Mouse (Mus musculus) left cerebral cortex, adult 2 months (tissue): ENCODE data around the gene Ccl17. TPM values are rescaled to one million over a fixed set of nuclear protein-coding genes. Genes with fewer than 3 reads are reported as not detected.

Experiments used
- DNase-seq, 2 experiments: peaks; one replicate each; pipeline ENCODE4 v3.0.0; 2021 to 2022; ENCODE audit warnings: low spot score in 2 of 2, mixed read lengths in 1 of 2; ENCODE audit errors: extremely low spot score in 1 of 2
- H3K27ac ChIP-seq: fragments of 200-600 bp; 2 replicates; pipeline ENCODE4 v1.8.1; 2022
- H3K4me3 ChIP-seq: fragments of 200-600 bp; 2 replicates; pipeline ENCODE4 v1.8.1; 2022
- CTCF ChIP-seq: fragments of 200-600 bp; IDR thresholded peaks from 2 replicates; pipeline ENCODE4 v1.8.1; 2022; ENCODE audit warnings: antibody characterized with exemption, mild to moderate bottlenecking, moderate library complexity
- intact Hi-C: fragments of 180-260 bp; cut with DNase I; formaldehyde crosslinking; loops from one replicate; pipeline ENCODE4 v1.15.1; 2025
- total RNA-seq, 2 experiments: library from RNA; stranded (reverse); gene quantifications; 2 replicates each; pipeline ENCODE4 v1.2.3; 2021

Ccl17 gene
- total RNA-seq, 2 experiments from 2014 or later, result 4.6 to 7.9 TPM

DNA sequence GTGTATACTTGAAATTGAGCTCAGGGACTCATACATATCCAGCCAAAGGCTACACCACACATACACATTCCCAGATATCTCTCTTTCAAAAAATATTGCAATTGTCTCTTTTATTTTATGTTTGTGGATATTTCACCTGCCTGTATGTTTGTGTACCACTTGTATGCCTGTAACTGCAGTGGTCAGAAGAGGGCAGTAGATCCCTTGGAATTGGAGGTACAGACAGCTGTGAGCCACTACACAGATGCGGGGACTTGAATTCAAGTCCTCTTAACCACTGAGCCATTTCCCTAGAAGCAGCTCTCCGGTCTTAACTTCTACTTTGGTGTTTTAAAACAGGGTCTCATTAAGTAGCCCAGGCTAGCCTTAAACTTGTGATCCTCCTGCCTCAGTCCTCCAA is 15.5 kb upstream of the Ccl17 start:
- Histone ChIP-seq H3K27ac (no peak overlapping the region), H3K4me3 (no peak overlapping the region)
- peak; percentile 11 for TF ChIP-seq CTCF
- no peak for DNase-seq
- intact Hi-C loops, result no loop called here

DNA sequence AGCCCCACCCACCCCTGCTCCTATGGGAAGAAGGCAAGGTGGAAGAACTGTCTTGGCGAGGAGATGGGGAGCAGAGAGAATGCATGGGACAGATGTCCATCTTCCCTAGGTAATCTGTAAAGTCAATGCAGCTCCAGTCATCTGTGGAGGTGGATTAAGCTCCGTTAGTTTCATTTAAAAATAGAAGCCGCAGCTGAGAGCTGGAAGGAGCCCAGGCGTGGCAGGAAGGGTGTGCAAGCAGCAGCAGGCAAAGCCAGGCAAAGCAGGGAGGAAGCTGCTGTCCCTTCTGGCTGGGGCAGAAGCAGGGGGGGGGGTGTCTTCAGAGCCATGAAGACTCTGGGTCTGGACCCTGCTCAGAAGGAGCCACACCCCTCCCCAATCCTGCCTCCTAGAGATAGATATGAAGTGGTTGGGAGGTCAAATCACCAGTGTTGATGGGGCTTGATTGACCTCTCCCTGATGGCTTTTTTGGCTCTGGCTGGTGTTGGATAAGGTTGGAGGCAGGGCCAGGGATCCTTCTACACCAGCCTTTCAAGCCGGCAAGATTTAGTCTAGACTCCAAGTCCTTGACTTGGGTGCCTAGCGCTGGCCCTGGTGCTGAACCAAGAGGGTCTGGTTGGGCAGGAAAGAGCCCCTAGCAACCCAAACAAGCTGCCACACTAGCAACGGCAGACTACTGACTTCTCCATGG is 9.8 kb upstream of the Ccl17 start:
- DNase-seq, result peak; percentile 47 to 67

DNA sequence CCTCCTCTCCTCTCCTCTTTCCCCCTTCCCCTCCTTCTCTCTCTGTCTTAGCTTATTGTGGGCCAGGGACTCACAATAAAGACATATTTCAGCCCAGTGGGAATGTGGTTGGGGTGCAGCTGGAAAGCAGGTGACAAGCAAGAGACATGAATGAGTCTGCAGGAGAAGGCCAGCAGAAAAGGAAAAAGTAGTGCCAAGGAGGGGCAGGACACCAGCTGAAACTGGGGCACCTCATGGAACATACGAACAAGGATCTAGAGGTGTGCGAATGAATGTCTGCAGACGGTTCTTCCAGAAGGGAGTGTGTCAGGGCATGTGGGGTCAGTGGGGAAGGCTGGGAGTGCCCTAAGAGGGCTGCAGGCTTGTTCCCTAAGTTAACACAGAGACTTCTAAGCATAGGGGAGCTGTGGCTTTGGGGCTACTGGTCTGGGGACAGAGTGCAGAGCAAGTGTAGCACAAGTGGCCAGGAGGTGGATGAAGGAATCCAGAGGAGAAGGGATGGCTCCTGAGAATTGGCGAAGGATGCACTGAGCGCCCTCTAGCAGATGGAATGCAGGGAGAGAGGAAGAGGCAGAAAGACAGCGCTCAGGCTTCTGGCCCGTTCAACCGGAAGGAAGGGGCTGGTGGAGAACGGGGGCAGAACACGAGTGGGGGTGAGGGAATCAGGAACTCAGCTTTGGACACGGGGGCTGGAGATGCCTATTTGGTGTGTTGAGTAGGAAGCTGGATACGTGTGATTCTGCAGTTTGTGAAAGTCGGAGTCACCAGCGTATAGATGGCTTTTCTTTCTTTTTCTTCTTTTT is 8.8 kb upstream of the Ccl17 start:
- peak overlapping the region; percentile 81 for H3K27ac ChIP-seq
- TF ChIP-seq CTCF, result peak; percentile 42
- intact Hi-C loops, result no loop called here
- H3K4me3 ChIP-seq, result no peak overlapping the region
- DNase-seq, result peak; percentile 59 to 71

More for the DNA sequence above, 9.8 kb upstream of the Ccl17 start:
- H3K4me3 ChIP-seq, result no peak overlapping the region
- H3K27ac ChIP-seq, result peak overlapping the region; percentile 87
- no peak for TF ChIP-seq CTCF
- intact Hi-C loops, result no loop called here

DNA sequence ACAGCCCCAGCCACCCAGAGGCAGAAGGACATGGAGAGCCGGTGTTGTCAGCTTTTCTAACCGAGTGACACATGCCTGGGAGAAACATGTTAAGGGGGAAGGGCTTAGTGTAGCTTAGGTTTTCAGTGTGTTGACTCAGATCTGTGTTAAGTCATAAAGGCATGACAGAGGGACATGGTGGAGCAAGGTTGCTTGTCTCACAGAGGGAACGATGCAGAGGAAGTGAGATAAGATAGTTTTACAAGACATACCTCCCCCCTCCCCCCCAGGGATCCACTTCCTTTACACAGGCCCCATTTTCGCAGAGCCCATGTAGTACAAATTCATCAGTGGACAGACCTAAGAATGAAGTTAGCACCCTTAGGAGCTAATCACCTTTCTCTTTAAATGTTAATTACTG is 7.9 kb upstream of the Ccl17 start:
- peak overlapping the region; percentile 81 for H3K27ac ChIP-seq
- no peak overlapping the region for H3K4me3 ChIP-seq
- intact Hi-C loops, result no loop called here
- TF ChIP-seq CTCF, result no peak
- DNase-seq, result no peak

DNA sequence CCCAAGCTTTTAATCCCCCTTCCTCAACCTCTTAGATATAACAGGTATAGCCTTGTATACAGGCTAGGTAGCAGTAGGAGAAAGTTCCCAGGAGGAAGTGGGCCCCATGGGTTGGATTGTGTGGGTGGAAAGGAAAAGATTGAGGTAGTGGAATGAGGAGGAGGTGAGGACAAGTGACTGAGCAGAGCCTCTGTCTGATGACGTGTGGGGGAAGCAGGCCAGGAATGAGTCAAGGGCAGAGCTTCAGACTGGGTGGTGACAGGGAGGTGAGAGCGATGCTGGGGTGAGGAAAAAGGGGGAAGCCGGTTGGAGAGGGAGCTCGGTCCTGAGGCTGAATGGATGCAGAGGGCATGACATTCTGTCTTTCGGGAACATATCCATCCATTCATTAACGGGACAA is 6.7 kb upstream of the Ccl17 start:
- intact Hi-C loops, result no loop called here
- Histone ChIP-seq H3K27ac (peak overlapping the region; percentile 68; the same call in 1 of the 2 replicates), H3K4me3 (no peak overlapping the region)
- no peak for TF ChIP-seq CTCF
- peak; percentile 37 to 64 for DNase-seq

DNA sequence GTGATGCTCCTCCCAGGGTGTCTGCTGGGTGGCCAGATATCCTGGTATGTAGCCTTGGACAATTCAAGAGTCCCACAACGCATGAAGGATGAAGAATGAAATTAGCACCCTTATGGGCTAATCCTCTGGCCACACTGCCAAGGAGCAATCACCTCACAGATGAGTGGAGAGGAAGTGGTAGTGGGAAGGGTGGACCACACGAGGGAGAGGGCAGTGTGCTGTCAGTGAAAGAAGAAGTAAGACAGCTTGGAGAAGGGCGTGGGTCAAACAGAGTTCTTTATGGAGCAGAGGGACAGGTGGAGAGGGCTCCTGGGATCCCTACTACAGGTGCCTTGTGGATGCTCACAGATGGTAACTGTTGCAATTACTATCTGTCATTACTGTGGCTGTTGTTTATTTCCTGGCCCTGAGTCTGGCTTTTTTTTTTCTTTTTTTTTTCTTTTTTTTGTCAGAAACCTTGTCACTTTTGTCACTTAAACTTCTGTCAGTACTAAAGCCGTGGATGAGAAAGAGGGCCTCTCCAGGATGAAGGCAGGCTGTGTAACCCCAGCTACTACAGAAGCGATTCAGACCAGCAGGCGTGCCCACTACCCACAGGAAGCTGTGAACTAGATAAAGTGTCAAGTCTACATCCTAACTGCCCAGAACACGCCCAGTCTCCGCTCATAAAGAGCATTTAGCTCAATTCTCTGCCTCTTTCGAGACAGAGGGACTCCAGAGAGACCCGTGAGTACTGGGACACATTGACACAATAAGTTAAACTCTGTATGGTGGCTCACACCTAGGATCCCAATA is 5.5 kb upstream of the Ccl17 start:
- TF ChIP-seq CTCF, result no peak
- intact Hi-C loops, result no loop called here
- Histone ChIP-seq H3K27ac (no peak overlapping the region), H3K4me3 (no peak overlapping the region)
- no peak for DNase-seq

DNA sequence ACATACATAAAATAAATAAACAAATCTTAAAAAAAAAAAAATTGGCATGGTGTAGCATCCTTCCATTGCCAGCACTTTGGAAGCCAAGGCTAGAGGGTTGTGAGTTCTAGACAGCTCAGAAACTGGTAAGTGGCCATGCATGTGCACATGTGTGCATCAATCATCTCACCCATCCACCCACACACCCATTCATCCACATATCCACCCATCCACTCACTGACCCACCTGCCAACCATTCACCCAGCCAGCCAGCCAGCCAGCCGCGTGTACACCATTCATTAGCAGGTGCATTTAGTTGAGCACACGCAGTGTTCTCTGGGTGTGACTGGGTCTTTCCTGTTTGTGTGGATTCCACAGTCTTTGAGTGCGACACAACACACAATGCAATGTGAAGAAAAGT is 4.4 kb upstream of the Ccl17 start:
- DNase-seq, result no peak
- no peak overlapping the region for H3K4me3 ChIP-seq
- H3K27ac ChIP-seq, result no peak overlapping the region
- TF ChIP-seq CTCF, result no peak
- intact Hi-C loops, result no loop called here

DNA sequence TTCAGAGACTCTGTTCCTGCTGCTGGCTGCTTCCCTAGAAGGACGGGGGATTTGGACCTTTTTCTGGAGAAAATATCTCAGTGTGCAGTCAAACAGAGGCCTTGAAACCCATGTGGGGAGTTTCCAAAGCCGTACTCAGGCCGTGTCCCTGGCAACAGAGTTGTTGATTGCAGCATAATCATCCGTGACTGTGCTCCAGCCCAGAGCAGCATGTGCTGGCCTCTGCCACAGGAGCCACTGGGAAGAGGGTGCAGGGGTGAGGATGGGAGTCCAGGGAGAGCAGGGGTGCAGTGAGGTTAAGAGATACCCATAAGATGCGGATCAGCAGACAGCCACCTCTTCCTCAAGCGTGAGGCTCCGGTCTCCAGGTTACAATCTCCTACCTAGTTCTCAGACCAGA is 2.7 kb upstream of the Ccl17 start:
- TF ChIP-seq CTCF, result no peak
- no peak for DNase-seq
- Histone ChIP-seq H3K27ac (no peak overlapping the region), H3K4me3 (no peak overlapping the region)
- intact Hi-C loops, result no loop called here

DNA sequence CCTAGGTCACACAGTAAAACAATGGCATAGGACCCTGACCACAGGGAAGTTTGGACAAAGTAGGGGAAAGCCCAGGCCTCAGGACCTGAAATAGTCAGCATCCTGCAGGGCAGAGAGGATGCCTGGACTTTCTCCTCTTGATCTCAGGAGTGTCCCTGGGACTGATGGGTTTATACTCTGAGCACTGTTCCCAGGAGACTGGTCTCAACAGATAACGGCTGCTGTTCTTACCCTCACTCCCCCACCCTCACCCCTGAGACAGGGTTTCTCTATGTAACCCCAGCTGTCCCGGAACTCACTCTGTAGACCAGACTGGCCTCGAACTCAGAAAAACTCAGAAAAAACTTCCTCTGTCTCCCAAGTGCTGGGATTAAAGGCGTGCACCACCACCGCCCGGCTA is 1.9 kb upstream of the Ccl17 start:
- Histone ChIP-seq H3K27ac (no peak overlapping the region), H3K4me3 (no peak overlapping the region)
- no peak for TF ChIP-seq CTCF
- DNase-seq, result no peak
- intact Hi-C loops, result no loop called here

DNA sequence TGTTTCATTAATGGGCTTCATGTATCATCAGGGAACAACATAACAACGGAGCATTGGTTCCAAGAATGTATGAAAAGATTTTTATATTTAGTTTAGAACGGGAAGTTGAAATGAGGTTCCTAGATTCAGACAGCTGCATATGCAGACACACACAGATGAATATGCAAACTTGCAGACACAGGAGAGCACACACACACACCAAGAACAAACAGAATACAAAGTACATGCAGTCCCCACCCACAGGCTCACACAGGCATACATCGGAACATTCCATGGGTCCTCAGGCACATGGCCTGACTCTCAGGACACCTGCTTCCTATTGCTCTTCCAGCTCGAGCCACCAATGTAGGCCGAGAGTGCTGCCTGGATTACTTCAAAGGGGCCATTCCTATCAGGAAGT is 602 bp downstream of the Ccl17 start:
- Histone ChIP-seq H3K27ac (peak overlapping the region; percentile 44; the same call in 1 of the 2 replicates), H3K4me3 (no peak overlapping the region)
- DNase-seq, result no peak
- intact Hi-C loops, result loop anchor here (5.0 to 10.0 kb wide), 2 partner anchors 209 to 286 kb away; partner anchors contain the start of genes Fam192a and Rspry1
- TF ChIP-seq CTCF, result no peak

DNA sequence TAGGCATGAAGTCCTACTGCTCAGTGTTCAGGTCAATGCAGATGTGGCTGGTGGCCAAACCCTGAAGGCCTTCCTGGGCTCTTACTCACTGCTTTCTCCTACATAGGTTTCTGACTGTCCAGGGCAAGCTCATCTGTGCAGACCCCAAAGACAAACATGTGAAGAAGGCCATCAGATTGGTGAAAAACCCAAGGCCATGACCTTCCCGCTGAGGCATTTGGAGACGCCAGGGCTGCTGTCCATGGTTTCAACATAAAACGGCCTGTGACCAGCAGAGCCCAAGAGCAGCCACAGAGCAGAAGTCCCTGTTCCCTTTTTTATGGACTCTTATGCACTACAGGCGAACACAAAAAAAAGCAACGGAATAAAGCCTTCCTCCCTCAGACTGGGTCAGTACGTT is 1.4 kb downstream of the Ccl17 start:
- no peak for TF ChIP-seq CTCF
- Histone ChIP-seq H3K4me3 (no peak overlapping the region), H3K27ac (peak overlapping the region; percentile 47)
- no peak for DNase-seq
- intact Hi-C loops, result loop anchor here (2.0 to 10.0 kb wide), 3 partner anchors 39 to 287 kb away; partner anchors contain the start of genes Cx3cl1, Fam192a and Rspry1
